Mouse (Mus musculus): Measurements from ENCODE around the gene Zmynd8. TPM values are rescaled to one million over a fixed set of nuclear protein-coding genes. Genes with fewer than 3 reads are reported as not detected.

Gene Zmynd8
- total and polyA plus RNA-seq, 2 experiments from 2014 or later = 56.8 to 73.4 TPM

- 31% methylated on average over 5 of the region's 5 CpGs for WGBS
- no peaks in the 10 kb centered on the region for H3K9me3 ChIP-seq (ENCODE audit: low read length)
- H3K27me3 ChIP-seq (ENCODE audit: insufficient read depth, low read length) = no peaks in the 10 kb centered on the region
- DNase-seq (ENCODE audit: low spot score) (peak; percentile 92), ATAC-seq (ENCODE audit: low FRiP score) (peak; percentile 54; the same call in 1 of the 2 replicates)
- H3K4me1 ChIP-seq (ENCODE audit: insufficient read depth, low read length) = no peaks in the 10 kb centered on the region
- H3K4me3 ChIP-seq (ENCODE audit: low read depth, low read length) = no peak overlapping the region
- TF ChIP-seq CTCF (IDR thresholded peaks at IDR 0.05) = peak; percentile 100
- no peak overlapping the region for H3K4me2 ChIP-seq (ENCODE audit: low read depth, low read length, poor library complexity, severe bottlenecking)
- no peak overlapping the region for H3K9ac ChIP-seq (replicated peaks; ENCODE audit: low read length, poor library complexity, severe bottlenecking)
- no peak overlapping the region for H3K27ac ChIP-seq (ENCODE audit: low read depth, low read length)
- H3K36me3 ChIP-seq (ENCODE audit: insufficient read depth, low read length) = peaks cover 36% of the 10 kb centered on the region
These were observed 116.5 kb downstream of the Zmynd8 start for GRCm38 (mm10) chr2:165782324-165782723.

- H3K4me1 ChIP-seq (ENCODE audit: insufficient read depth, low read length) = no peaks in the 10 kb centered on the region
- H3K4me2 ChIP-seq (ENCODE audit: low read depth, low read length, poor library complexity, severe bottlenecking) = no peak overlapping the region
- 0 out of 2 replicates have a peak, but pooled peaks cover 11% of the 10 kb centered on the region for H3K36me3 ChIP-seq (ENCODE audit: insufficient read depth, low read length)
- H3K27ac ChIP-seq (ENCODE audit: low read depth, low read length) = peak overlapping the region; percentile 63; the same call in 1 of the 2 replicates
- no peak overlapping the region for H3K9ac ChIP-seq (replicated peaks; ENCODE audit: low read length, poor library complexity, severe bottlenecking)
- H3K4me3 ChIP-seq (ENCODE audit: low read depth, low read length) = no peak overlapping the region
- 15% methylated on average over 6 of the region's 6 CpGs for WGBS
- peak; percentile 99 for TF ChIP-seq CTCF (IDR thresholded peaks at IDR 0.05)
- ATAC-seq (ENCODE audit: low FRiP score) = peak; percentile 72
- DNase-seq (ENCODE audit: low spot score) = peak; percentile 96
- no peaks in the 10 kb centered on the region for H3K9me3 ChIP-seq (ENCODE audit: low read length)
- no peaks in the 10 kb centered on the region for H3K27me3 ChIP-seq (ENCODE audit: insufficient read depth, low read length)
These were observed 119.9 kb downstream of the Zmynd8 start for GRCm38 (mm10) chr2:165778927-165779326.

- no peak overlapping the region for H3K27ac ChIP-seq (ENCODE audit: low read depth, low read length)
- ATAC-seq (ENCODE audit: low FRiP score) (no peak), DNase-seq (ENCODE audit: low spot score) (peak; percentile 58)
- H3K27me3 ChIP-seq (ENCODE audit: insufficient read depth, low read length) = no peaks in the 10 kb centered on the region
- no peaks in the 10 kb centered on the region for H3K4me1 ChIP-seq (ENCODE audit: insufficient read depth, low read length)
- no peak for TF ChIP-seq CTCF (IDR thresholded peaks at IDR 0.05)
- no peaks in the 10 kb centered on the region for H3K36me3 ChIP-seq (ENCODE audit: insufficient read depth, low read length)
- no peak overlapping the region for H3K4me2 ChIP-seq (ENCODE audit: low read depth, low read length, poor library complexity, severe bottlenecking)
- H3K4me3 ChIP-seq (ENCODE audit: low read depth, low read length) = no peak overlapping the region
- WGBS = 29% methylated on average over 8 of the region's 10 CpGs
- H3K9me3 ChIP-seq (ENCODE audit: low read length) = no peaks in the 10 kb centered on the region
- H3K9ac ChIP-seq (replicated peaks; ENCODE audit: low read length, poor library complexity, severe bottlenecking) = no peak overlapping the region
These were observed 129.4 kb downstream of the Zmynd8 start for GRCm38 (mm10) chr2:165769375-165769948.

GRCm38 (mm10) chr2:165768805-165769358 lies 129.9 kb downstream of the Zmynd8 start:
- ATAC-seq (ENCODE audit: low FRiP score) (no peak), DNase-seq (ENCODE audit: low spot score) (no peak)
- no peaks in the 10 kb centered on the region for H3K36me3 ChIP-seq (ENCODE audit: insufficient read depth, low read length)
- no peaks in the 10 kb centered on the region for H3K4me1 ChIP-seq (ENCODE audit: insufficient read depth, low read length)
- no peak for TF ChIP-seq CTCF (IDR thresholded peaks at IDR 0.05)
- H3K9ac ChIP-seq (replicated peaks; ENCODE audit: low read length, poor library complexity, severe bottlenecking) = no peak overlapping the region
- no peak overlapping the region for H3K4me2 ChIP-seq (ENCODE audit: low read depth, low read length, poor library complexity, severe bottlenecking)
- H3K9me3 ChIP-seq (ENCODE audit: low read length) = no peaks in the 10 kb centered on the region
- H3K27me3 ChIP-seq (ENCODE audit: insufficient read depth, low read length) = no peaks in the 10 kb centered on the region
- 45% methylated on average over 9 of the region's 11 CpGs for WGBS
- H3K4me3 ChIP-seq (ENCODE audit: low read depth, low read length) = no peak overlapping the region
- H3K27ac ChIP-seq (ENCODE audit: low read depth, low read length) = no peak overlapping the region

- no peak for DNase-seq (ENCODE audit: low spot score)
- H3K9ac ChIP-seq (replicated peaks; ENCODE audit: low read length, poor library complexity, severe bottlenecking) = no peak overlapping the region
- no peak for ATAC-seq (ENCODE audit: low FRiP score)
- 77% methylated on average over 13 of the region's 13 CpGs for WGBS
- H3K4me2 ChIP-seq (ENCODE audit: low read depth, low read length, poor library complexity, severe bottlenecking) = no peak overlapping the region
- no peaks in the 10 kb centered on the region for H3K27me3 ChIP-seq (ENCODE audit: insufficient read depth, low read length)
- H3K27ac ChIP-seq (ENCODE audit: low read depth, low read length) = no peak overlapping the region
- H3K9me3 ChIP-seq (ENCODE audit: low read length) = no peaks in the 10 kb centered on the region
- no peak for TF ChIP-seq CTCF (IDR thresholded peaks at IDR 0.05)
- peaks cover 7% of the 10 kb centered on the region; the same call in 1 of the 2 replicates for H3K4me1 ChIP-seq (ENCODE audit: insufficient read depth, low read length)
- H3K36me3 ChIP-seq (ENCODE audit: insufficient read depth, low read length) = no peaks in the 10 kb centered on the region
- H3K4me3 ChIP-seq (ENCODE audit: low read depth, low read length) = no peak overlapping the region
These were observed 139.3 kb downstream of the Zmynd8 start for GRCm38 (mm10) chr2:165759421-165759985.

GRCm38 (mm10) chr2:165758534-165758933 lies 140.3 kb downstream of the Zmynd8 start:
- ATAC-seq (ENCODE audit: low FRiP score) (no peak), DNase-seq (ENCODE audit: low spot score) (peak; percentile 60)
- Histone ChIP-seq H3K9me3 (ENCODE audit: low read length) (no peaks in the 10 kb centered on the region), H3K36me3 (ENCODE audit: insufficient read depth, low read length) (no peaks in the 10 kb centered on the region), H3K27ac (ENCODE audit: low read depth, low read length) (no peak overlapping the region), H3K9ac (replicated peaks; ENCODE audit: low read length, poor library complexity, severe bottlenecking) (no peak overlapping the region), H3K27me3 (ENCODE audit: insufficient read depth, low read length) (no peaks in the 10 kb centered on the region), H3K4me3 (ENCODE audit: low read depth, low read length) (no peak overlapping the region), H3K4me2 (ENCODE audit: low read depth, low read length, poor library complexity, severe bottlenecking) (no peak overlapping the region), H3K4me1 (ENCODE audit: insufficient read depth, low read length) (peaks cover 7% of the 10 kb centered on the region; the same call in 1 of the 2 replicates)
- TF ChIP-seq CTCF (IDR thresholded peaks at IDR 0.05) = no peak
- 11% methylated on average over 5 of the region's 5 CpGs for WGBS
